Comparison of ENCODE assay signal across 22 mouse cellular contexts in genomic region chr16:38354185-38354913, GRCm38 (mm10). TPM values are rescaled to one million over a fixed set of nuclear protein-coding genes. Genes with fewer than 3 reads are reported as not detected.
"Had no signal": no experiment of that assay in that cellular context is flagged by ENCODE, and none has a peak within 500 bp of the region (broad histone marks: within the 10 kb centered on the region; RNA-seq: fewer than 3 reads in every experiment).

No protein-coding gene starts in this region.

- H3K27me3 ChIP-seq: kidney, embryonic 15.5 days; limb, embryonic 13.5 days; neural tube, embryonic 15.5 days had no signal

- H3K9me3 ChIP-seq: kidney, embryonic 15.5 days; limb, embryonic 13.5 days; midbrain, embryonic 10.5 days; neural tube, embryonic 15.5 days had no signal

- H3K4me2 ChIP-seq: kidney, embryonic 15.5 days; limb, embryonic 13.5 days; lung, embryonic 14.5 days; neural tube, embryonic 15.5 days had no signal

- H3K4me3 ChIP-seq: kidney, embryonic 15.5 days; limb, embryonic 13.5 days; midbrain, embryonic 10.5 days; myocyte; neural tube, embryonic 15.5 days had no signal

- H3K9ac ChIP-seq: kidney, embryonic 15.5 days; limb, embryonic 13.5 days; liver, embryonic 14.5 days; lung, embryonic 14.5 days; neural tube, embryonic 15.5 days had no signal

- H3K4me1 ChIP-seq: kidney, embryonic 15.5 days; limb, embryonic 13.5 days; midbrain, embryonic 10.5 days; neural tube, embryonic 15.5 days had no signal

- DNase-seq: kidney, postnatal 14 days; left cerebral cortex, postnatal 4 days; lung, embryonic 14.5 days; lung, postnatal 10 days; lung, postnatal 4 days; midbrain, embryonic 14.5 days; right cerebral cortex, adult 18-20 months; right cerebral cortex, postnatal 25 days; thymus, postnatal 4 days had no signal

- H3K27ac ChIP-seq: kidney, embryonic 15.5 days; limb, embryonic 13.5 days; liver, embryonic 14.5 days; midbrain, embryonic 10.5 days; neural tube, embryonic 15.5 days had no signal

RNA-seq across cellular contexts. Expression of gene Gm21987, which starts 7.5 kb away (rescaled TPM):
- total RNA-seq: layer of hippocampus, postnatal 14 days; left cerebral cortex, adult 18-20 months; left cerebral cortex, postnatal 10 days; left cerebral cortex, postnatal 4 days had no signal
- polyA plus RNA-seq: kidney, embryonic 15.5 days; large intestine, adult 2 months; limb, embryonic 13.5 days; liver, embryonic 14.5 days; lung, embryonic 14.5 days; midbrain, embryonic 10.5 days; midbrain, embryonic 14.5 days; neural tube, embryonic 11.5 days; neural tube, embryonic 15.5 days; small intestine, adult 2 months had no signal

RNA-seq across cellular contexts. Expression of gene Nr1i2, which starts 59.7 kb away (rescaled TPM):
- total RNA-seq: layer of hippocampus, adult 8-10 months; layer of hippocampus, postnatal 14 days; left cerebral cortex, adult 18-20 months; left cerebral cortex, postnatal 10 days; left cerebral cortex, postnatal 4 days had no signal
- polyA plus RNA-seq: limb, embryonic 13.5 days; lung, embryonic 14.5 days; midbrain, embryonic 10.5 days; midbrain, embryonic 14.5 days; myocyte; neural tube, embryonic 11.5 days; neural tube, embryonic 15.5 days had no signal
